Mouse (Mus musculus) midbrain, embryonic 14.5 days (tissue): ENCODE measurements at regions not wholly inside any gene's neighbourhood (a gene's known extent, or its start where the extent isn't known, plus 50 kb on each side); places are given as distances from the start of the nearest gene placed in this dataset.

Source experiments
- ATAC-seq: fragments of 200-750 bp; cut with Nextera tagmentation; 2 replicates; pipeline ENCODE4 v1.8.0; 2017; ENCODE audit warnings: moderate number of reproducible peaks, moderate library complexity; ENCODE audit not compliant: low FRiP score, low TSS enrichment
- DNase-seq: peaks from one replicate; pipeline ENCODE4 v3.0.0-alpha.2; 2015
- H3K27ac ChIP-seq: fragments of 300-500 bp; sonication (generic); replicated peaks from 2 replicates; pipeline ENCODE4 v1.5.1; 2014; ENCODE audit warnings: mild to moderate bottlenecking, low read depth, low read length, moderate library complexity
- H3K27me3 ChIP-seq: fragments of 300-500 bp; sonication (generic); 2 replicates; pipeline ENCODE4 v1.6.1; 2014; ENCODE audit warnings: low read length, control low read depth, mixed read lengths; ENCODE audit not compliant: control insufficient read depth, insufficient read depth
- H3K36me3 ChIP-seq: fragments of 300-500 bp; sonication (generic); 2 replicates; pipeline ENCODE4 v1.6.1; 2014; ENCODE audit warnings: low read length, control low read depth; ENCODE audit not compliant: control insufficient read depth, insufficient read depth
- H3K4me1 ChIP-seq: fragments of 300-500 bp; sonication (generic); 2 replicates; pipeline ENCODE4 v1.6.1; 2014; ENCODE audit warnings: mild to moderate bottlenecking, antibody characterized with exemption, low read length, control low read depth; ENCODE audit not compliant: control insufficient read depth, insufficient read depth
- H3K4me2 ChIP-seq: fragments of 300-500 bp; sonication (generic); 2 replicates; pipeline ENCODE4 v1.6.1; 2014; ENCODE audit warnings: mild to moderate bottlenecking, low read length, moderate library complexity
- H3K4me3 ChIP-seq: fragments of 300-500 bp; sonication (generic); replicated peaks from 2 replicates; pipeline ENCODE4 v1.5.1; 2014; ENCODE audit warnings: low read depth, low read length
- H3K9ac ChIP-seq: fragments of 300-500 bp; sonication (generic); replicated peaks from 2 replicates; pipeline ENCODE4 v1.6.1; 2014; ENCODE audit warnings: mild to moderate bottlenecking, low read length, moderate library complexity
- H3K9me3 ChIP-seq: fragments of 300-500 bp; sonication (generic); 2 replicates; pipeline ENCODE4 v1.6.1; 2016; ENCODE audit warnings: low read length, control low read depth, mixed read lengths; ENCODE audit not compliant: control insufficient read depth
- WGBS: fragments of 180-500 bp; shearing (Covaris S2); extraction: QIAGEN DNeasy Blood & Tissue Kit; methylation state at CpG from one replicate; pipeline ENCODE4 v1.1.7; 2014; 5-methylcytosine and 5-hydroxymethylcytosine counted together

DNA sequence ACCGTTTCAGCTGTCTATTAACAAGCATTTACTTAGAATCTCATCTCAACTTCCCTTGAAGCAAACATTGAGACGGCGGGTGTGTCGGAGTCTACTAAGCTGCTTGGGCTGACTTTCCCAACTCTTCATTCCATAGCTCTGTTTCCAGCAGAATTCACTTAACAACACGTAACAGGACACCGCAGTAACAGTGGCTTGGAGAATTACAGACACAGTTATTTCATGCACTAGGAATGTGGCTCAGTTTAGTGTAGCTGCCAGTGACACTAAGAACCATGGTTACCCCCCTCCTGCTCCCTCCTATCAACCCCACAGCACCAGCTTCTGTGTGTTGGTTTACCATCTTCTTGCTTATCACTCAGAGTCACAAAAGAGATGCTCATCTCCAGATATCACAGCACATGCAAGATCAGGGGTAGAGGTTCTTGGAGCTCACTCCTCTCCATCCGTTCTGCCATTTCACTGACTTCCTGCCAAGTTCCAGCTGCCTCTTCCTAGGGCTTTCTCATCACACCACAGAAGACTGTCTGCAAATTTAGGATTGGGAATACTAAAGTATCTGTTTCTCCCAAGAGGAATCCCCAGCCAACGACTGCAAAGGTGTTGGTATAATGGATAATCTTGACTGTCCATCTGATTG lies 90.7 kb downstream of the Banf2 start:
- H3K4me3 ChIP-seq = no peak overlapping the region
- H3K4me2 ChIP-seq = no peak overlapping the region
- H3K27ac ChIP-seq = no peak overlapping the region
- 91% methylated on average over 8 of the region's 8 CpGs for WGBS
- no peak overlapping the region for H3K9ac ChIP-seq
- no peaks in the 10 kb centered on the region for H3K9me3 ChIP-seq
- H3K27me3 ChIP-seq = no peaks in the 10 kb centered on the region
- no peaks in the 10 kb centered on the region for H3K36me3 ChIP-seq
- no peaks in the 10 kb centered on the region for H3K4me1 ChIP-seq
- ATAC-seq = no peak
- no peak for DNase-seq

DNA sequence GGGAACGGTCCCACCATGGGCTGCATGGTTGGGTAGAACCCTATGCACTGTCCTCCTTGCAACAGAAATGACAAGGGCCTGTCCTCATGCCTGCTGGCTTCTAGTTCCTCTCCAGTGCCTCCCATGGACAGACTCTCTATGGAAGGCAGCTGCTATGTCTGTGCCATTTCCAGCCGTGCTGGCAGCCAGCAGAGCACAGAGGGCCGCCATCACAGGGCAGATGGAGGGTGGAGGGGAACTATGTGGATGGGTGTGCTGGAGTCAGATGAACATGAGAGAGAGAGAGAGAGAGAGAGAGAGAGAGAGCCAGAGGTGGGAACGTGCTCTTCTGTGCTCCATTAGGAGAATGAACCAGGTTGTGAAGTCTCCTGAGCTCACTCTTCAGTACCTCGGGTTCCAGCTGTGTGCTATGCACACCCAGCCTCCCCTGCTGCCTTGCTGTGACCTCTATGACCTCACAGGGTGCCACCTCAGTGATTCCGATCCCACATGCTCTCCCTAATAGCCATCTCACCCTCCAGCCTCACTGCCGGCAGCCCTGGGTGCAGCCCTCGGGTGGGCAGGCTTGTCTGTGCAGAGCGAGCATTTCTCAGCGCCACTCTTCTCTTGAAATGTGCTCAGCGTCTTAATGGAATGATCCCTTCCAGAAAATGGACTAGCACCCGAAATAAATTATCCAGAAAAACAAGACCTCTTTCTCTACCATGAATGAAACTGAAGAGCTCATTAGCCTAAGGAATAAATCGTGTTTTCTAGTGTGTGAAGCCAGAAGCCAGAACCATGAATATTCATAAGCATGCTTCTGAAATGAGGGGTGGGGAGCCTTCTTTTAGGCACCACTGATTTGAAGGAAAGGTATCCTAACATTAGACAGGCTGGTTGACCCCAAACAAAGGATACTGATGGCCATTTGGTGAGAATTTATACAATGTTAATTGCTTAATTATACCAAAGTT lies 94.5 kb downstream of the Banf2 start:
- Histone ChIP-seq H3K4me1 (no peaks in the 10 kb centered on the region), H3K4me2 (no peak overlapping the region), H3K27ac (no peak overlapping the region), H3K36me3 (no peaks in the 10 kb centered on the region), H3K27me3 (no peaks in the 10 kb centered on the region), H3K9ac (no peak overlapping the region), H3K9me3 (no peaks in the 10 kb centered on the region), H3K4me3 (no peak overlapping the region)
- DNase-seq (no peak), ATAC-seq (no peak)
- WGBS = 66% methylated on average over 13 of the region's 13 CpGs

- Histone ChIP-seq H3K4me1 (no peaks in the 10 kb centered on the region), H3K4me3 (no peak overlapping the region), H3K27ac (no peak overlapping the region), H3K4me2 (no peak overlapping the region), H3K9ac (no peak overlapping the region), H3K36me3 (no peaks in the 10 kb centered on the region), H3K27me3 (no peaks in the 10 kb centered on the region), H3K9me3 (no peaks in the 10 kb centered on the region)
- ATAC-seq (no peak), DNase-seq (no peak)
- 82% methylated on average over 3 of the region's 3 CpGs for WGBS
These were observed 95.2 kb downstream of the Banf2 start for GRCm38 (mm10) chr2:144128038-144128402.

DNA sequence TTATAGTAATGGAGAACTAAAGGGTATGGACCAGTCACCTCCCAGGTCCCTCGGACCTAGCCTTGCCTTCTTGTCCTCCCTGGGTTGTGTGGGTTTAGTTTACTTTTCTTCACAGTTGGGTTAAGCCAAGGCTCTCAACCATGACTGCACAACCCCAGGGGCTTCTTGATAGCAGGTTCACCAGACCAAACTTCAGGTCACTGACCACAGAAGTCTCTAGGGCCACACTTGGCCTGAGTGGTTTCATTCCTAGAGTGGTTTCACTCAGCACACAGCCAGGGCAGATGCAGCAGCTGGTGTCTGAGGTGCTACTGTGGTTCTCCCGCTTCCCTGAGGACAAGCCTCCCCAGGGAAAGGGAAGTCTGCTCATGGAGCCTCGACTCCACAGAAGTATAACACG lies 95.7 kb downstream of the Banf2 start:
- ATAC-seq (no peak), DNase-seq (no peak)
- Histone ChIP-seq H3K4me1 (no peaks in the 10 kb centered on the region), H3K4me2 (no peak overlapping the region), H3K27me3 (no peaks in the 10 kb centered on the region), H3K9me3 (no peaks in the 10 kb centered on the region), H3K4me3 (no peak overlapping the region), H3K27ac (no peak overlapping the region), H3K36me3 (no peaks in the 10 kb centered on the region), H3K9ac (no peak overlapping the region)
- 88% methylated on average over 4 of the region's 4 CpGs for WGBS

DNA sequence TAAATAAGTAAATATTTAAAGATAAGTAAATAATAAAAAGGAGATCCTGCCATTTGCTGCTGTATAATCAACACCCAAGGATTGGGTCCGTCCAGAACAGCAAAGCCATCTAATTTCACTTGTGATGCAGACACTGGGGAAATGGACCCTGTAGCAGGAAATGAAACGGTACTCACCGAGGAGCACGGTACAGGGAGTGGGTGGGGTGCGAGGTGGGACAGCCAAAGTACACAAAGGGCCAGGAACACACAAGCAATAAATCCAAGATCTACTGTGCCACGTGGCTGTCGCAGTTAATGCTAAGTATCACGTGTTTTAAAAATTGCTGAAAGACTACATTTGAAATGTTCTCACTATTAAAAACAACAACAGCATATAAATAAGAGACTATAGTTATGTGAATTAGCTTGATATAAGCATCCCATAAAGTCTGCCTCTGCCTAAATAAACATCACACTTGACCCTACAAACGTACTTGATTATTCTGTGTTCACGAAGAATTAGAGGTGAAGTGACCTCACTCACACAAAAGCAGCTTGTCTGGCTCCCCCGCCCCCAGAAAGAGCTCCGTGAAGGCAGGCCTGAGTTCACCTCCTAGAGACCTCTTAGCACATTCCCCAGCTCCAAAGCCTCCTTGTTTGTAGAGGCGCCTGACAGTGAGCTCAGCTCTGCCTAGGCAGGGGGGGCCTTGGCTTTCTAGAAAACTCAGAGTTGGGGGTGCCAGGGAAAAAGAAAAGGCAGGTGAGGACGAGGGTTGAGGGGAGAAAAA lies 101.1 kb downstream of the Banf2 start:
- ATAC-seq = no peak

GRCm38 (mm10) chr2:144134575-144134958 lies 101.7 kb downstream of the Banf2 start:
- no peak overlapping the region for H3K4me3 ChIP-seq
- no peak overlapping the region for H3K9ac ChIP-seq
- H3K4me2 ChIP-seq = no peak overlapping the region
- no peaks in the 10 kb centered on the region for H3K27me3 ChIP-seq
- DNase-seq (no peak), ATAC-seq (no peak)
- no peaks in the 10 kb centered on the region for H3K9me3 ChIP-seq
- no peaks in the 10 kb centered on the region for H3K36me3 ChIP-seq
- no peaks in the 10 kb centered on the region for H3K4me1 ChIP-seq
- 77% methylated on average over 9 of the region's 9 CpGs for WGBS
- no peak overlapping the region for H3K27ac ChIP-seq

More for the DNA sequence above, 101.1 kb downstream of the Banf2 start:
- Histone ChIP-seq H3K27ac (no peak overlapping the region), H3K4me3 (no peak overlapping the region), H3K9me3 (no peaks in the 10 kb centered on the region), H3K9ac (no peak overlapping the region), H3K36me3 (no peaks in the 10 kb centered on the region), H3K4me2 (no peak overlapping the region), H3K27me3 (no peaks in the 10 kb centered on the region), H3K4me1 (no peaks in the 10 kb centered on the region)
- 69% methylated on average over 14 of the region's 14 CpGs for WGBS
- DNase-seq = no peak

- Histone ChIP-seq H3K27ac (no peak overlapping the region), H3K9me3 (no peaks in the 10 kb centered on the region), H3K27me3 (no peaks in the 10 kb centered on the region), H3K4me2 (no peak overlapping the region), H3K36me3 (no peaks in the 10 kb centered on the region), H3K4me1 (no peaks in the 10 kb centered on the region), H3K4me3 (no peak overlapping the region), H3K9ac (no peak overlapping the region)
- 94% methylated on average over 1 of the region's 1 CpGs for WGBS
- DNase-seq (no peak), ATAC-seq (no peak)
These were observed 102.7 kb downstream of the Banf2 start for GRCm38 (mm10) chr2:144135586-144135985.

- ATAC-seq (no peak), DNase-seq (no peak)
- Histone ChIP-seq H3K27me3 (no peaks in the 10 kb centered on the region), H3K36me3 (no peaks in the 10 kb centered on the region), H3K9me3 (no peaks in the 10 kb centered on the region), H3K4me3 (no peak overlapping the region), H3K27ac (no peak overlapping the region), H3K9ac (no peak overlapping the region), H3K4me2 (no peak overlapping the region), H3K4me1 (no peaks in the 10 kb centered on the region)
- 88% methylated on average over 9 of the region's 9 CpGs for WGBS
These were observed 110.9 kb downstream of the Banf2 start for GRCm38 (mm10) chr2:144143620-144144384.
